Mouse (Mus musculus) cerebellum, postnatal 36 days (tissue): Measurements from ENCODE around the gene Upb1.
"Not testable (repeated sequence)": the region's sequence is repeated elsewhere in the genome, so short reads cannot be mapped to it uniquely, and the experiment has no call there.

Experiments
- DNase-seq, 2 experiments: peaks; one replicate each; pipeline ENCODE4 v3.0.0; 2021 to 2022; ENCODE audit warnings: mixed read lengths in 2 of 2

Gene Upb1

DNA sequence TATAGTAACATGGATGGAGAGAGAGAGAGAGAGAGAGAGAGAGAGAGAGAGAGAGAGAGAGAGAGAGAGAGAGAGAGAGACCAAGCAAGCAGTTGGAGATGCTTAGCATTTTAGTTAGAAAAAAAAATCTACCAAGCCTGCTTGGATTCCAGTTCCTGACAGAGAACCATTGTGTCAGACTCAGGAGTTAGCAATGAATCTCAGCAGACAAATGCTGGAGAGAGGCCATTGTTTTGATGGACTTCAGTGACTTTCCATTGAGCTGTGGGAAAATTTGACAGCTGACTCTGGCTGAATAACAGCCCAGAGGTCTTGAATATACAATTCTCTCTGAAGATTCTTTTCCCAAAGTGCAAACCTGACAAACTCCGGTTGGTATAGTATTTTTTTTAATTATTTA is 56.9 kb downstream of the Upb1 start:
- DNase-seq: no peak

DNA sequence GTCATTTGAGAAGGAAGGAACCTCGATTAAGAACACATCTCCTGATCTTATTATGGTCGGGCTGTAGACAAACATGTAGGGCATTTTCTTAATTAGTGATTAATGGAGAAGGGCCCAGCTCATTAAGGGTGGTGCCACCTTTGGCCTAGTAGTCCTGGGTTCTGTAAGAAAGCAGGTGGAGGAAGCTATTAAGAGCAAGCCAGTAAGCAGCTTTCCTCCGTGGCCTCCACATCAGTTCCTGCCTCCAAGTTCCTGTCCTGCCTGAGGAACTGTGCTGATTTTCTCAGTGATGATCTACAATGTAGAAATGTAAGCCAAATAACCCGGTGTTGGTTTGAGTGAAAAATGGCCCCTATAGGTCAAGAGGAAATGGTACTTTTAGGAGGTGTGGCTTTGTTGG is 57.4 kb downstream of the Upb1 start:
- DNase-seq: no peak

DNA sequence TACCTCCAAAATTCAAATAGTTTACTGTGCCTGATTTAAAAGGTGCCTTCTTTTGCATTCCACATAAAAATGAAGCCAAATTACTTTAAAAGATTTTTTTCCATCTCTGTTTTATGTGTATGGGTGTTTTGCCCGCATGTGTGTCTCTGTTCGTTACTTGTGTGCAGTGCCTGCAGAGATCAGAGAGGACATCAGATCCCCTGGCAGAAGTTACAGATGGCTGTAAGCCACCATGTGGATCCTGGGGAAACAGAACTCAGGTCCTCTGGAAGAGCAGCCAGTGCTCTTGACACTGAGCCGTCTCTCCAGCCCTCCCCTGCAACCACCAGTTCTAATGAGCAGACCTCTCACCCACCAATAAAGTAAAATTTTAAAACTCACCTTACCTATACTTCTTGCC is 61.8 kb downstream of the Upb1 start:
- DNase-seq: no peak

DNA sequence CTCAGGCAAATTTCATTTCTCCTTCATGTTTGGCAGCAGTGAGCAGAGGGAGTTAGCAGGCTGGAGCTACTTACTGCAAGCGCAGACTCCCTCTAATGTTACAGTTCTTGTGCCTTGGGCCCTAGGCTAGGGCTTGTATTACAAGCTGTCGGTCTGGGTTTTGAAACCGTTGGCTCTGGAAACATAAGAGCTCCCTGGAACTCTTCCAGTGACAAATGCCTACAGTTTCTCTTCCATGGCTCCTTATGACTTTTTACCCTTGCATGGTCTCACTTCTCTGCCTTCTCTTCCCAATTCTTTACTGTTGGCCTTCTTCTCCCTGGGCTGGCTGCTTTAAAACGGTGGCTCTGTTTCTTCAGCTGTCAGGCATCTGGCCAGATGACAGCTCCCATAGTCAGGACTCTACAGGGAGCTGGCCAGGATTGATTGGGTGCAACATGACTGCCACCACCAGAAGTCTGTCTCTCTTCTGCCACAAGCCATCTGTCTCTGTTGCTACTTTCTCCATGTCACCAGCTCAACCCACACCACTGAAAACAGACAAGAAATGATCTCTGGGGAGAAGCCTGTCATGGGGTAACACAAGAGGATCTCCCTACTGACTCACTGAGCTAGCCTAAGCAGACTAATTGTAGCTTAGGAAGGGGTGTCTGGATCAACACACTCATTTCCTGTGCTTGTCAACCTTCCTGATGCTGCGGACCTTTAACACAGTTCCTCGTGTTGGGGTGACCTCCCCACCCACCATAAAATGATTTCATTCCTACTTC is 65.1 kb downstream of the Upb1 start:
- DNase-seq: no peak

DNA sequence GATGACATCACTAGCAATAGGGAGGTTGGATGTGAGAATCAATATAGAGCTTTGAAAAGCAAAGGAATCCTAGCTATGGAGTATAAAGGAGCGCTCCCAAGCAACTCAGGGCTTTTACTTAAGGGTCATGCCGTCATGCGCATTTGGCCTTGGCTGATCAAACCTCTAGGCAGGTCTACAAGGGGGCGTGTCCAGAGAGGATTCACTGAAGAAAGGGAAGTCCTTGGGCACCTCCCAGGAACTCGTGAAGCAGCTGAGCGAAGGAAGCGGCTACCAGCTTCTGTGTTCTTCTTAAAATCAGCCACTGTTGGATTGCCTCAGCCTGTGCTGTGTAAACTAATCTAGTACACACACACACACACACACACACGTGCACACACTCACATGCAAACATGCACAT is 72.5 kb downstream of the Upb1 start:
- no peak for DNase-seq

DNA sequence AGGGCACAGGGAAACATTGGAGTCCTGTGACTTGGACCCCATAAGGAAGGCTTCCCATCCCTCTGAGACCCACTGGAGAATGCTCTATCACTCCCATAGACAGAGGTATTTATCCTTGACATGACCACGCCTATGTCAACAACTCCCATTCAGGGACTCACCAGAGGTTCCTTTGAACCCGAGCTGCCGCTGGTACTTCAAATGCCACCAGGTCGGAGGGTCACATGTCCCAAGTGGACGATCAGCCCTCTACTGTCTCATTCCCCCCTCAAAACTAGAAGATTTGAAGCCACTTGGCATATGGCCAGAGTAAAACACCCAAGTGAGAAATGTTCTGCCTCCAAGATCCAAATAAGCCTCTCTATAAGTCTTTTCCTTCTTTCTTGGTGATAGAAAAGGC is 73.7 kb downstream of the Upb1 start:
- no peak for DNase-seq

DNA sequence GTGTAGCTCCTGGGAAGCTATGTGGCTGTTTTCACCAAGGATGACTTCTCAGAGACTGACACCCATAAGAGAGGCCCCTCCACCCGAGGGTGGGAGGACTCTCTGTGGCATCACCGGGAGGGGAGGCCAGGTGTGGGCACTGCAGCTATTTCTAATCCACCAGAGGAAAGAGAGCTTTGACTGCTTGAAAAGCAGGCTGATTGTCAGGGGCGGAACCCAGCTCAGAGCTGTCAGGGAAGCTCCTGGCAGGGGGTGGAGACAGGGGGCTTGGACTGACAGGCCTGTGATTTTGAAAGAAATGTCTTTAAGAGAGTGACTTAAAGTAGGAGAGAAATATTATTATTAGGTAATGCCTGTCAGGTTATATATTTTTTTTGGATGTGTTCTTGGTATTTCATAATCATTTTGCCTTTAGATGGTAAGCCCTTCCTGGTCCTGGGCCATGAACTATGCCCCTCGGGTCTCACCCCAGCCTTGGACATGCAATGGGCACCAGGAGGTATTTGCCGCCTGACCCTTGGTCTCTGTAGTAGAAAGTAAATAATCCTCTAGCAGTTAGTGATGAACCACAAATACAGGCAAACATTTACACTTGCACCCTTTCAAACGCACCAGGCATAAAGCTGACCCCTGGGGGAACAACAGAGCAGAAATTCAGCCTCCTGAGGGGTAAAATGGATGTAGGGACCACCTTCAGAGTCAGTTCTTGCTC is 74.4 kb downstream of the Upb1 start:
- DNase-seq: not testable (repeated sequence)

DNA sequence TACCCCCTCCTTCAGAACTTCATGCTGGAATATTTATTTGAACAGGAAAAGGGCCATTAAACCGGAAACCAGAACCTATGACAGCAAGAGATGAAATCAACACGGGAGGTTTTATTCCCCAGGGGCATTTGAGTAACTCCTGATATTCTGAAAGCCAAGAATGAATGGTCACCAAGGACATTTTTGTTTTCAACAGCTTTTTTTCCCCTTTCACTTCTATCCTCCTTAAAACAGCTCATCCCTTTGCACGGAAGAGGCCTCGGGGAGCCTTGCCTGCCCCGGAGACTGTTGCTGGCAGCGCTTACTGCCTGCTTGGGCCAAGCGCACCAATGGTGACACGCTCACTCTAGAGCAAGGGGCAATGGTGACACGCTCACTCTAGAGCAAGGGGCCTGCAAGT is 76.1 kb downstream of the Upb1 start:
- DNase-seq: no peak

DNA sequence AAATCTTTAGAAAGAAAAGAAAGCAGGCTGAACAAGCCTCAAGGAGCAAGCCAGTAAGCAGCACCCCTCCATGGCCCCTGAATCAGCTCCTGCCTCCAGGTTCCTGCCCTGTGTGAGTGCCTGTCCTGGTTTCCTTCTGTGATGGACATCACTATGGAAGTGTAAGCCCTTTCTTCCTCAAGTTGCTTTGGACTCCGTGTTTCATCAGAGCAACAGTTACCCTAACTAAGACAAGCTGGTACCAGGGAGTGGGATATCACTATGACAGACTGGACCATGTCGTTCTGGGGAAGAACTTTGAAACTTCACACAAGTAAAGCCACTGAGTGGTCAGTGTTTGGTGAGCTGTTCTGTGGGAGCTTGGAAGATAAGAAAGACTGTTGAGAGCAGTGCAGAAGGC is 79.0 kb downstream of the Upb1 start:
- DNase-seq: no peak

DNA sequence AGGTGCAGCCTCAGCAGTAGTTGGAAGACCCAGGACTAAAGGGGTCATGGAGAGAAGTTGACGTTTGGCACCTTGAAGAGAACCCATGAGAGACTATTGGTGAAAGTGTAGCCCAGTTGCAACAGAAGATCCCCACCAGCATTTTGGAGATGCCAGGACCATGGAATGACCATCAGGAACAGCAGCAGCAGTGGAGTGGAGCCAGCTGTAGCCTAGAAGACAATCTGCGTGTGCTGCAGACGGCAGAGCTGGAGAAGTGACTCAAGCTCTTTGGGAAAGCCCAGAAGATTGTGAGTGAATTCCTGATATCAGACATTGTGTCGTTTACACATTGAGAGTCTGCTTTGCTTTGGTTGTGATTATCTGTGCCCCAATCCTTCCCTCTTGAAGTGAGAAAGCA is 80.8 kb downstream of the Upb1 start:
- DNase-seq: no peak

DNA sequence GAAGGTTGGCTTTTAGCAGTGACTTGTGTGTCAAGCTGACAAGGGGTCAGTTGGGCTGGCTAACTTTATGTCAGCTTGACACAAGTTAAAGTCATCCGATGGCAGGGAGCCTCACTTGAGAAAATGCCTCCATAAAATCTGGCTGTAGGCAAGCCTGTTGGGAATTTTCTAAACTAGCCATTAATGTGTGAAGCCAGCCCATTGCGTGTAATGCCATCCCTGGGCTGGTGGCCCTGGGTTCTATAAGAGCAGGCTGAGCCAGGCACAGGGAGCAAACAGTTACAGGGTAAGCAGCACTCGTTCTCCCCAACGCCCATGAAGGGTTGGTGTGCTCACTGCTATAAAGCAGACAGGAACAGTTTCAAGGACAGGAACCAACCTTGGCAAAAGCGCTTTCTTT is 81.4 kb downstream of the Upb1 start:
- no peak for DNase-seq

DNA sequence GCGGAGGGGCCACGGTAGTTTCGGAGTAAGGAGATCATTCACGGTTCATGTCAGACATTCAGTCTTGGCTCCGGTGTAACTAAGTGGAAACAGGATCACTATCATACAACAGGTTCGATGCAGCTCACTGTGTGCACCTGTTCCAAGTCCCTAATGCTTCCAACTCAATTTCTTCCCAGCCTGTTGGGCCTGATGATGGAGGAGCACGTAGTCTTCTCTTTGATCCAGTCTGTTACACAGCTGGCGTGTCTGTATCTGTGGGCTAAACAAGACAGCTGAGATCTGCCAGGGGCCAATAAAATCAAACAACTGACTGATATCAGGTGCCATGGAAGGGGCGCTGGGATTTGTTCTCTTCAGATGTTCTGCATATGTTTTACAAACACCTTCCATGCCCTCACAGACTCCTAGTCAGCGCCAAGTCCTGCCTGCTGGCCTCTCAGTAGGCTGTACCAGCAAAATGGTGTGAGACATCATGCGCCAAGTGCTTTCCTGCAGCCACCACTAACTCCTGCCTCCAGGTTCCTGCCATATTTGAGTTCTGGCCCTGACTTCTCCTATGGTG is 82.1 kb downstream of the Upb1 start:
- no peak for DNase-seq

DNA sequence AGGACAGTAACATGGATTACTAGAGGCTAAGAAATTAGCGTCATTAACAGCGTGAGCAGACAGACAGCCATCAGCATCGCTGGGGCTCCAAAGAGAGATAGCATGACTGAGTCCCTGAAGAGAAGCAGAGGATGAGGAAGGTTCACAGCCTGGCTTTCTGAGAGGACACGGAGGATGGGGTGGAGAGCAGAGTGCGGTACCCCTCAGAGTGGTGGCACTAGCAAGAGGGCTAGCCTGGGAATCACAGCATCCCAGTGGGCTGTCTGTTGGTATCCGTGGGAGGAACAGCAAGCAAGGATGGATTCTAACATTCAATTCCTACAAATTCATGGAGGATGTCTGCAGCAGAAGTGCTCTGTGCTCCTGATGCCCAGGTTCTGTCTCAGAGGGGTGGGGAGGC is 83.2 kb downstream of the Upb1 start:
- no peak for DNase-seq

DNA sequence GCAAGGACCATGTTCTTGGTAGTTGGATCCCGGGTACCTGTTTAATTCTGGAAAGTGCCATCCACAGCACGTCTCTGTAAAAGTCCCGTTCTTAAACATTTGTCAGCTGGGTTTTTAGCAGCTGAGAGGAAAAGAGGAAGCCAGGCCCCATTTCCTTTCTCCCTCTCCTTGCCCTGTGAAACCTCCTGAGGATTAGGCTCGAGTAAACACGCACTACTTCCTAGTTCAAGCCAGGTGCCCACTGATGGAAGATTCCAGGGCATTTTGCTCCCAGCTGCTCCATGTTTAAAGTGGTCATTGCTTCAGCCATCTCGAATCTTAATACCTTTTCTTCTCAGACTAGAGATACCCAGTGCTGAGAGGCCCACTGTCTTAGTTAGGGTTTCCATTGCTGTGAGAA is 83.9 kb downstream of the Upb1 start:
- no peak for DNase-seq

DNA sequence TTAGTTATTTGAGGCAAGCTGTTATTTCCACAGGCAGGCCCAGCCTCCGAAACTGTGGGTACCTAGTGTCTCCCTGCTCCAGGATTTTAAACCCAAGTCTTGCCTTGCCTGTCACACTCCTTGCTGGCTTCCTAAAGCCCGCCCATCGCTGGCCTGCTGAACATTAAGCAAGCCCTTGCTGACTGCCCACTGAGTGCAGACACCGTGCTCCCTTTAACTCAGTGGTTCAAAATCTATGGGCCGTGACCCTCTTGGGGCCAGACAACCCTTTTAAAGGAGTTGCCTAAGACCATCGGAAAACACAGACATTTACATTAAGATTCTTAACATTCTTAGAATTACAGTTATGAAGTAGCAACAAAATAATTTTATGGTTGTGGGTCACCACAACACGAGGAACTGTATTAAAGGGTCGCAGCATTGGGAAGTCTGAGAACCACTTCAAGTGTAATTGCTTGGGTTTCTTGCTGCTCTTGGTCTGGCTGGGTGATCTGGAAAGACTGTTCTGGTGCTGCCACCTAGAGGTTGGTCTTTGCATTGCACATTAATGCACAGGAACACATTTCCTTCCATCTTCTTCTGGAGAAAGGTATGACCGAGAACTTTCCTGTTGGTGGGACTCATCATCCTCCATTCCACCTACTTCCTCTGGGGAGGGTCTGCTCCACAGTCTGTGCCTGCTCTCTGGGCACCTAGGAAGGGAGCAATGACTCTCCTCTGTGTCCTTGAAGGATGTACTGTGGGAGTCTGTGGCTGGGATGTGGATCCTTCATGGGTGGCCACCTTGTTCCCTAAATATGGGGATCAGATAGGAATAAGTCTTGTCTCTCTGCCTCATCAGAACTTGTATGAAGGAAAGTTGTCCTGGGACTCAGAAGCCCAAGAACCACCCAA is 85.4 kb downstream of the Upb1 start:
- DNase-seq: peak; percentile 74 to 86

DNA sequence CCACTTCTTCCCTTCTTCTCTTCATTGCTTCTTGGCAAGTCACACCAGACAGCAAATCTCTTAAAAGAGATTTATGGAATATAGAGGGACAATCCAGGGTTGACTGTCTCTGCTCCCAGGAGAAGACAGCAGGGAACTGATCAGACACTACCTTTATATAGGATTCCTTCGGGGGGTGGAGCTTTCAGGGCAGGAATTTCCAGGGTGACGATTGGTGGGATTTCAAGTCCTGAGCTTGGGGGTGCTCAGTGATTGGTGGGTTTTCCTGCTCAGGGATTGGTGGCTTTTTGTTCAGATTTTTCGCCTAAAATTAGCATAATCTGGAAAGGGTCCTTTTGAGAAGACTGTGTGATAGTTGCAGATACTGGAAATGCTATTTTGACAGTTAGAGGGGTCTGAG is 86.2 kb downstream of the Upb1 start:
- no peak for DNase-seq

DNA sequence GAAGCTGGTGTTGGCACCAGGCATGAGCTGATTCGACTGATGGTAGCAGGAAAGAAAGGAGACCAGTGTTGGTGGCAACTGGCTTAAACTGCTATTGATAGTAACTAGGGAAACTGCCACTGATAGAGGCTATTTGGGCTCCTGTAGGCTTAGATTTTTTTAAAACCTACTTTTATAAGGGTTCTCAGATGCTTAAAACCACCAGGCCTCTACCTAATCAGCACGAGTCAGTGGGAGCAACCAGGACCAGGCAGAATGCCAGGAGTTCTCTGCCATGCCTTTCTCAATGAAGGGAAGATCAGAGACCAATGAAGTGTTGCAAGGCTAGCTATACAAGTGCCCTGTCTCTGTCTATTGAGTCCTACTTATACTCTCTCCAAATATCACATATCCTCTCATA is 88.6 kb downstream of the Upb1 start:
- no peak for DNase-seq

DNA sequence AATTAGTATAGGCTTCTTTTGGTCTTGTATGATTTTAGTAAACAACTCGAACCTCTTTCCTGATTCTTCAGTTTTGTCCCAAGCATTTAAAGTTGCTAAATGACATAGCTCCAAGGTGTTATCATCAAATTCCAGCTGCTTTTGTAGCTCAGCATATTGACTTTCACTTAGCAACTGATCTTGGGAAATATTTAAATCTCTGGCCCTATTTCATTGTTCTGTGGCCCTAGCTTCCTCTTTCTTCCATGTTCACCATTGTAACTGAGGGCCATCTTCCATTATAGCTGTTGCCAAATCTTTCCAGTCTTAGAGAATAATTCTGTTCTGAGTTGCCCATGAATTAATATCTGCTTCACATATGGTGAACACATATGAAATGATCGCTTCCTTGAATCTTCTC is 89.8 kb downstream of the Upb1 start:
- no peak for DNase-seq
